Mouse (Mus musculus) limb, embryonic 14.5 days (tissue): ENCODE data around the gene Tmcc3. TPM values are rescaled to one million over a fixed set of nuclear protein-coding genes. Genes with fewer than 3 reads are reported as not detected.

Source experiments
- ATAC-seq: fragments of 200-750 bp; cut with Nextera tagmentation; 2 replicates; pipeline ENCODE4 v1.8.0; 2017; ENCODE audit warnings: low read depth, moderate number of reproducible peaks, moderate TSS enrichment; ENCODE audit not compliant: low FRiP score
- DNase-seq: peaks from one replicate; pipeline ENCODE4 v3.0.0-alpha.2; 2015; ENCODE audit warnings: low spot score
- H3K27ac ChIP-seq: fragments of 300-500 bp; sonication (generic); replicated peaks from 2 replicates; pipeline ENCODE4 v1.5.1; 2014; ENCODE audit warnings: low read depth, mild to moderate bottlenecking, low read length, moderate library complexity, mixed read lengths
- H3K27me3 ChIP-seq: fragments of 300-500 bp; sonication (generic); 2 replicates; pipeline ENCODE4 v1.6.1; 2014; ENCODE audit warnings: low read length, mixed read lengths; ENCODE audit not compliant: control insufficient read depth, insufficient read depth
- H3K36me3 ChIP-seq: fragments of 300-500 bp; sonication (generic); 2 replicates; pipeline ENCODE4 v1.6.1; 2014; ENCODE audit warnings: mild to moderate bottlenecking, low read length, moderate library complexity, mixed read lengths; ENCODE audit not compliant: control insufficient read depth, insufficient read depth
- H3K4me1 ChIP-seq: fragments of 300-500 bp; sonication (generic); 2 replicates; pipeline ENCODE4 v1.6.1; 2014; ENCODE audit warnings: antibody characterized with exemption, low read length, mixed read lengths; ENCODE audit not compliant: control insufficient read depth, insufficient read depth
- H3K4me2 ChIP-seq: fragments of 300-500 bp; sonication (generic); replicated peaks from 2 replicates; pipeline ENCODE4 v1.6.1; 2014; ENCODE audit warnings: low read depth, mild to moderate bottlenecking, low read length, moderate library complexity; ENCODE audit not compliant: severe bottlenecking
- H3K4me3 ChIP-seq: fragments of 300-500 bp; sonication (generic); replicated peaks from 2 replicates; pipeline ENCODE4 v1.5.1; 2014; ENCODE audit warnings: low read length
- H3K9ac ChIP-seq: fragments of 300-500 bp; sonication (generic); 2 replicates; pipeline ENCODE4 v1.6.1; 2014; ENCODE audit warnings: mild to moderate bottlenecking, low read depth, low read length, moderate library complexity; ENCODE audit not compliant: severe bottlenecking
- H3K9me3 ChIP-seq: fragments of 300-500 bp; sonication (generic); 2 replicates; pipeline ENCODE4 v1.6.1; 2016; ENCODE audit warnings: low read length; ENCODE audit not compliant: control insufficient read depth
- POLR2A ChIP-seq: fragments of 200-500 bp; IDR thresholded peaks from 2 replicates; pipeline ENCODE4 v1.8.0; 2012; ENCODE audit warnings: inconsistent platforms, mild to moderate bottlenecking, moderate library complexity, borderline replicate concordance; ENCODE audit not compliant: insufficient read depth, insufficient read length; ENCODE audit errors: extremely low read depth
- WGBS: fragments of 180-500 bp; shearing (Covaris S2); extraction: QIAGEN DNeasy Blood & Tissue Kit; methylation state at CpG from one replicate; pipeline ENCODE4 v1.1.7; 2014; 5-methylcytosine and 5-hydroxymethylcytosine counted together
- polyA plus RNA-seq, 2 experiments: library from polyadenylated mRNA; depleted of rRNA in 1 of 2; stranded (reverse) in 1 of 2; unstranded in 1 of 2; fragments of >200 nt; fragmentation: Nextera tagmentation in 1 of 2; extraction: Ambion mirVana in 1 of 2; gene quantifications; 2 replicates each; pipeline versions ENCODE4 v1.2.1 to v1.2.3; 2012 to 2014

The Tmcc3 gene
- polyA plus RNA-seq, 2 experiments = 10.5 to 18.2 TPM

GRCm38 (mm10) chr10:94371293-94371692, 59.5 kb downstream of the Tmcc3 start:
- Histone ChIP-seq H3K9ac (no peak overlapping the region), H3K36me3 (no peaks in the 10 kb centered on the region), H3K4me2 (no peak overlapping the region), H3K27ac (no peak overlapping the region), H3K4me1 (no peaks in the 10 kb centered on the region), H3K27me3 (no peaks in the 10 kb centered on the region), H3K4me3 (no peak overlapping the region), H3K9me3 (no peaks in the 10 kb centered on the region)
- 83% methylated on average over 2 of the region's 2 CpGs for WGBS
- TF ChIP-seq POLR2A = no peak
- ATAC-seq (no peak), DNase-seq (no peak)

- Histone ChIP-seq H3K36me3 (no peaks in the 10 kb centered on the region), H3K4me3 (no peak overlapping the region), H3K27ac (no peak overlapping the region), H3K9ac (no peak overlapping the region), H3K9me3 (no peaks in the 10 kb centered on the region), H3K4me2 (no peak overlapping the region), H3K4me1 (no peaks in the 10 kb centered on the region), H3K27me3 (no peaks in the 10 kb centered on the region)
- 52% methylated on average over 4 of the region's 4 CpGs for WGBS
- DNase-seq (no peak), ATAC-seq (no peak)
- no peak for TF ChIP-seq POLR2A
These were observed 65.2 kb downstream of the Tmcc3 start for GRCm38 (mm10) chr10:94376941-94377340.

GRCm38 (mm10) chr10:94377844-94378243, 66.1 kb downstream of the Tmcc3 start:
- 80% methylated on average over 10 of the region's 10 CpGs for WGBS
- H3K9ac ChIP-seq = no peak overlapping the region
- no peak overlapping the region for H3K4me2 ChIP-seq
- DNase-seq (no peak), ATAC-seq (no peak)
- H3K4me1 ChIP-seq = no peaks in the 10 kb centered on the region
- no peak for TF ChIP-seq POLR2A
- no peak overlapping the region for H3K4me3 ChIP-seq
- H3K9me3 ChIP-seq = no peaks in the 10 kb centered on the region
- H3K27me3 ChIP-seq = no peaks in the 10 kb centered on the region
- no peaks in the 10 kb centered on the region for H3K36me3 ChIP-seq
- H3K27ac ChIP-seq = no peak overlapping the region

- Histone ChIP-seq H3K4me3 (no peak overlapping the region), H3K27ac (no peak overlapping the region), H3K4me1 (no peaks in the 10 kb centered on the region), H3K9me3 (no peaks in the 10 kb centered on the region), H3K36me3 (no peaks in the 10 kb centered on the region), H3K27me3 (no peaks in the 10 kb centered on the region), H3K4me2 (no peak overlapping the region), H3K9ac (no peak overlapping the region)
- no peak for TF ChIP-seq POLR2A
- no peak for ATAC-seq
- WGBS = 68% methylated on average over 13 of the region's 13 CpGs
- DNase-seq = no peak
These were observed 66.6 kb downstream of the Tmcc3 start for GRCm38 (mm10) chr10:94378383-94378782.

GRCm38 (mm10) chr10:94380082-94380481, 68.3 kb downstream of the Tmcc3 start:
- 82% methylated on average over 2 of the region's 2 CpGs for WGBS
- no peaks in the 10 kb centered on the region for H3K4me1 ChIP-seq
- H3K27me3 ChIP-seq = no peaks in the 10 kb centered on the region
- no peak overlapping the region for H3K4me2 ChIP-seq
- H3K36me3 ChIP-seq = no peaks in the 10 kb centered on the region
- no peak for ATAC-seq
- no peak for TF ChIP-seq POLR2A
- no peak overlapping the region for H3K27ac ChIP-seq
- H3K9ac ChIP-seq = no peak overlapping the region
- H3K4me3 ChIP-seq = no peak overlapping the region
- no peak for DNase-seq
- H3K9me3 ChIP-seq = peaks cover under 1% of the 10 kb centered on the region; the same call in 1 of the 2 replicates

- no peak overlapping the region for H3K4me2 ChIP-seq
- peaks cover 8% of the 10 kb centered on the region for H3K9me3 ChIP-seq
- no peak overlapping the region for H3K4me3 ChIP-seq
- H3K27me3 ChIP-seq = no peaks in the 10 kb centered on the region
- no peaks in the 10 kb centered on the region for H3K4me1 ChIP-seq
- H3K27ac ChIP-seq = no peak overlapping the region
- no peak overlapping the region for H3K9ac ChIP-seq
- 76% methylated on average over 9 of the region's 9 CpGs for WGBS
- ATAC-seq (no peak), DNase-seq (no peak)
- no peak for TF ChIP-seq POLR2A
- H3K36me3 ChIP-seq = no peaks in the 10 kb centered on the region
These were observed 69.1 kb downstream of the Tmcc3 start for GRCm38 (mm10) chr10:94380662-94381392.
